Mouse (Mus musculus): Measurements from ENCODE around the gene Gm973.

- no peak for TF ChIP-seq POLR2A (IDR thresholded peaks at IDR 0.05; ENCODE audit: borderline replicate concordance, insufficient read depth, low read length)
- no peak for TF ChIP-seq CTCF (IDR thresholded peaks at IDR 0.05; ENCODE audit: borderline replicate concordance, insufficient read depth, low read depth, low read length)
Observed at GRCm38 (mm10) chr1:59470766-59471165, 45.3 kb upstream of the Gm973 start.

Measured in cerebellum, adult 2 months (tissue).